Mouse (Mus musculus) embryo, embryonic 11.5 days (tissue): Measurements from ENCODE around the gene Olfr1318.

Experiments
- DNase-seq: peaks from one replicate; pipeline ENCODE4 v3.0.0-alpha.2; 2012; ENCODE audit warnings: low read depth, low spot score

The Olfr1318 gene

DNA sequence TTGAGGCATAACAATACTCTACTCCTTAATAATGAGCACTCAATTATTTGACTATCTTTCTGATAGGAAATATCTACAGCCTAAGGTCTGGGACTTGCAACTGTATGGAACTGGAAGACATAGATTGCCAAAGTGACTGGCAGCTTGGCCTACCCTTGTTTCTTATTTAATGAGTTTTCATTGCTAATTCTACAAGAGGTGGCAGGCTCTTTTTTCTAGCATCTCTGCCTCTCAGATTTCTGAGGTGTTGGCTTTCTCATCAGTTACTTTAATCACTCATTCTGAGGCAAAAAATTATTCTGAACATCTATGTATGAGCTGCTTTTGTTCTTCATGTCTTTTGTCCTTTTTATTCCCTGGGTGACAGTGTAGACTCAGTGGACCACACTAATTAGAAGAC, at the start of gene Olfr1318:
TSS of gene Olfr1318 (plus strand) at position 301 of the 400 bp plus-strand sequence.
- DNase-seq: no peak

GRCm38 (mm10) chr2:112115340-112115739, 38.7 kb upstream of the Olfr1318 start, which contains the start of gene Olfr1315-ps1:
Olfr1315-ps1 (minus strand) TSS chr2:112115440.
- no peak for DNase-seq

- DNase-seq: no peak
Measured at GRCm38 (mm10) chr2:112134877-112135276, 19.1 kb upstream of the Olfr1318 start, which contains the start of gene Olfr1316. Olfr1316 (minus strand) TSS chr2:112134977.

- DNase-seq: no peak
Measured at GRCm38 (mm10) chr2:112140029-112140428, 14.0 kb upstream of the Olfr1318 start, which contains the start of gene Olfr1317. Olfr1317 (plus strand) TSS chr2:112140329.

DNA sequence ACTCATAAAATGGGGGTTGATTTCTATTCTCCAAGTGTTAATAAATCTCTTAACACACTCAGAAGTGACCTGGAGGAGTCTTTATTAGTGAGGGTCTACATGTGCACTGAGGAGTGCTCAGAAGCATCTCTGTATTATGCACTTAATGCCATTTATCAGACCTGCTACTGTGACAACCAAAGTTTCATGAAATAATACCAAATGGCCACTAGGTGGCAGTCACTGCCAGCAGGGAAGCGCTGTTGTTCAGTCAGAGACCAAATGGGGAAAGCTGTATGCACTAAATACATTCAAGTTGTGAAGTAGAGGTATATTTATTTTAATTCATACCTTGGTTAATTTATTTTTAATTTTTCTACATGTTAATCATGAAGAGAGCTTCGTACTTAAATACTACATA, 42.9 kb downstream of the Olfr1318 start:
- peak; percentile 54 for DNase-seq

DNA sequence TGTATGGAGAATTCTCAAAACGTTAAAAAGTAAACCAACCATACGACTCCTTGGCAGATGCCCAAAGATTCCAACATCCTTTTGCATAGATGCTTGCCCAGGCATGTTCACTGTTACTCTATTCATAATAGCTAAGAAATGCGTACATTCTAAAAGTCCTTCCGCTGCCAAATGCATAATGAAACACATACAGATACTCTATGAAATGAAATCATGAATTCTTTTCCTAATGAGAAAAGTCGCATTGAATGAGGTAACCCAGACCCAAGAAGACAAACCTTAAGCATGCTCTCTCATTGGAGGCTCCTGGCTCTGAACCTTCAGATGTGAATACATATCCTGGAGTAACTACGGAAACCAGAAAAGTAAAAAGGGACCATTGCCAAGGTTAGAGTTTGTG, 49.1 kb downstream of the Olfr1318 start:
- DNase-seq: no peak
